Mouse (Mus musculus) T-helper 1 cell (primary cell): ENCODE results near the gene Myl6b.

ENCODE experiments used
- in situ Hi-C: fragments of 300-600 bp; cut with MboI, MseI; formaldehyde crosslinking; loops from one replicate; pipeline ENCODE4 v1.15.1; 2025; ENCODE audit warnings: high pct_unique_total_duplicates

Myl6b gene

DNA sequence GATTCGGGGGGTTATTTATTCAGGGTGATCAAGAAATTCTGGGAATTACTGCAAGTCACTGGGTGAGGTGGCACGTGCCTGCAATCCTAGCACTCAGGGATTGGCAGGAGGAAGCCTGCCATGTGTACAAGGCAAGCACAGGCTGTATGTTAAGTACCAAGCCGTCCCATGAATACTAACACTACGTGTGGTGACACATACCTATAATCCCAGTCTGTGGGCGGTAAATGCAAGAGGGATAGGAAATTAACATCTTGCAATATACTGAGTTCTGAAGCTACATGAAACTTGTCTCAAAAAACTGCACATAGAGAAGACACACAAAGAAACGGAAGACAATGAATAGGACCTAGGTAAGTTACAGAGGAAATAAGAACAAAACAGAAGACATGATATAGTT, 47.5 kb downstream of the Myl6b start:
- in situ Hi-C loops: no loop called here

DNA sequence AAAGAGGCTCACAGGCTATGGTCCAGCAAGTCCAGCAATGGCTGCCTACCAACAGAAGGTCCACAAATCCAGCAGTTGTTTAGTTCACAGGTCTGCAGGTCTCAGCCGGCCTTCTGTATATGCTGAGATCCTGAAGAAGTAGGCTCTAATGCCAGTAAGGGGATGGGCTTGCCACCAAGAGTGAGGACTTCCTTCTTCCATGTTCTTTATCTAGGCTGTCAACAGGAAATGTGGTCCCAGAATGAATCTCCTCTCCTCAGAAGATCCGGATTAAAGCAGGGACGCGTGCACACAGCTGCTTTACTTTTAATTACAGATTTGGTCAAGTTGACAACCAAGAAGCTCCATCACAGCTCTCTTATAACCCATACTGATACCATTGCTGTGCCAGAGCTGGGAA, 53.1 kb downstream of the Myl6b start:
- in situ Hi-C loops: no loop called here

DNA sequence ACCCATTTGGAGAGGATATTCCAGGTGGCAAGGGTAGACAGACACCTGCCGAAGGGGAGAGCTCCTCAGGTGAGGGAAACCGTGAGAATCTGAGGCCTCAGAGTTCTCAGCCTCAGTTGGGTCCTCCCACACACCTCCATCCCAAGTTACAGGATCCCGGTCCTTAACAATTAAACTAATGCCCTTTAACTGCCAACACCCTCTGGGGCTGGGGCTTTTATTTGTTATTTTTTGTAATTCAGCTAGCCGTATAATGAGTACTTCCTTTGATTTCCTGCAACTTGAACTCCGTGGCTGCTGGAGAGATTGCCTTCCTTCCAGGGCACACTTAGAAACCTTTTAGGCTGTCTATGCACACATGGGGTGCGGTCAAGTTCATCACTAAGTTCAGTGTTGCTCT, 54.1 kb downstream of the Myl6b start:
- in situ Hi-C loops: no loop called here
